Comparison of ENCODE assay signal across 17 mouse cellular contexts in the genomic region with DNA sequence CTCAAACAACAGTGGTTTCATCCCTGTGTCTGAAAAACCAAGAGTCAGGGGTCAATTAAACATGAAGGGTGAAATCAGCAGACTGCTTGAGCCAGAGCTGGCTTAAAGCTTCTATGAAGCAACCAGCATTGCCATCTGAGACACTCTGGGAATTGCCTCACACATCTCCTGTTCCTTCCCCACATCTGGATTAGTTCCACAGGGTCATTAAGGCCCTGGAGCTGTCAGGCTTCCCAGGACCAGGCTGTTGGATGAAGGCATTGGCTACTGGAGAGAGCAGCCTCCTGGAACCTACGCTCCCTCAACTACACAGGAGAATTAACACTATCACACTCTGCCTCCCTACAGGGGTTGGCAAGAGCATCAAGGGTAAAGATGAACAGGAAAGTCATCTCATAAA. TPM values are rescaled to one million over a fixed set of nuclear protein-coding genes. Genes with fewer than 3 reads are reported as not detected.
DNase-seq lines count a peak whose midpoint lies in the region; ATAC-seq lines count a peak whose summit lies in the region.
"Had no signal": no experiment of that assay in that cellular context is flagged by ENCODE, and none has a peak within 500 bp of the region (broad histone marks: within the 10 kb centered on the region; RNA-seq: fewer than 3 reads in every experiment).

No protein-coding gene starts in this region.

- no peak for ATAC-seq in frontal cortex, adult (ENCODE audit: low TSS enrichment)
- ATAC-seq: forebrain, embryonic 15.5 days had no signal

- peak; percentile 28 for DNase-seq in embryo, embryonic 10 days (ENCODE audit: low spot score)
- DNase-seq in embryo, embryonic 11 days, result no peak
- DNase-seq in urinary bladder, postnatal 36 days (ENCODE audit: low spot score in 2 of 2), result peak; percentile 20 to 48
- DNase-seq in urinary bladder, adult 2 months (ENCODE audit: low spot score), result no peak
- peak; percentile 26 to 29 for DNase-seq in heart, postnatal 14 days
- no peak for DNase-seq in frontal cortex, adult 2 months (ENCODE audit: extremely low spot score in 1 of 2, low spot score in 1 of 2)
- no peak for DNase-seq in left cerebral cortex, postnatal 4 days
- DNase-seq: cerebellum, adult 11-12 months; kidney, postnatal 14 days; layer of hippocampus, postnatal 36 days had no signal

- intact Hi-C loops in heart, postnatal 14 days (cut with DNase I), result no loop called here
- intact Hi-C loops in left cerebral cortex, postnatal 4 days (cut with DNase I), result no loop called here

RNA-seq across cellular contexts. Expression of gene Il12b, which starts 32.2 kb away (rescaled TPM):
- polyA plus RNA-seq in urinary bladder, adult 2 months (2012; rRNA removed), result 0.09 and 0.11 TPM in 2 replicates
- total RNA-seq in heart, postnatal 14 days (2021), result not detected
- not detected in 2 replicates for polyA plus RNA-seq in frontal cortex, adult 2 months (2012; rRNA removed)
- total RNA-seq in left cerebral cortex, postnatal 4 days (2021), result not detected
- total RNA-seq: hematopoietic stem cell, adult 5-6 weeks; layer of hippocampus, postnatal 36 days; MEL had no signal
- polyA plus RNA-seq: C2C12; forebrain, embryonic 15.5 days; intestine, embryonic 14.5 days; stomach, postnatal 0 days had no signal

Comparison
In these comparisons a context has a peak if more than half of its experiments do, and no peak if none do; other contexts are left out.
1. DNase-seq: peak in embryo, embryonic 10 days (single experiment), urinary bladder, postnatal 36 days (2 of 2) and heart, postnatal 14 days (2 of 2); none in embryo, embryonic 11 days (single experiment), urinary bladder, adult 2 months (single experiment), frontal cortex, adult 2 months (0 of 2) and left cerebral cortex, postnatal 4 days (single experiment).